Mouse (Mus musculus): ENCODE measurements around the gene Dag1. TPM values are rescaled to one million over a fixed set of nuclear protein-coding genes. Genes with fewer than 3 reads are reported as not detected.
"Not testable (repeated sequence)": the region's sequence is repeated elsewhere in the genome, so short reads cannot be mapped to it uniquely, and the experiment has no call there.

Gene Dag1
- polyA plus RNA-seq, 1 experiment from 2014 or later: 76.7 TPM

DNA sequence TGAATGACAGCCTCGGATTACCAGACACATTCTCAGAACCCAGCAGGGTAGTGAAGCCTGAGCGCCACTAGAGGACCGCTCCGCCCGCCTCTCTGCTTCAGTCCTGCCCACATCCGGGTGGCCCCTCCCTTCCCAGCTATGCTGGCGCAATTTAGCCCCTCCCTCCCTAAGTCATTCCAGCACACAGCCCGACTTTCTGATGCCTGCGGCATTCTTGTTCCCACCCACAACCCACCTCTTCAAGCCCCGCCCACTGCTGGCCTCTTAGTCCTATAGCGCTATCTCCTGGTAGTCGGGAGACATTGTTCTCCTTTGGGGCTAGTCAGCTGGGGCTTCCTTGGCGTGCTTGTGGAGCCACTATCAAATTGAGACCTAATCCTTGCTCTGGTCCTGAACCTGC is 62.6 kb downstream of the Dag1 start:
- peaks cover 31% of the 10 kb centered on the region for H3K4me1 ChIP-seq (replicated peaks; ENCODE audit: control insufficient read depth, insufficient read depth, low read length)
- H3K27ac ChIP-seq: no peak overlapping the region
- 0 out of 2 replicates have a peak, but pooled peaks cover under 1% of the 10 kb centered on the region for H3K36me3 ChIP-seq (replicated peaks; ENCODE audit: control insufficient read depth, insufficient read depth)
- H3K27me3 ChIP-seq (ENCODE audit: control insufficient read depth, insufficient read depth, low read length): no peaks in the 10 kb centered on the region
- ATAC-seq (ENCODE audit: low FRiP score) (peak; percentile 89), DNase-seq (ENCODE audit: low spot score) (peak; percentile 83)
- peak overlapping the region; percentile 49; the same call in 1 of the 2 replicates for H3K9ac ChIP-seq
- peak overlapping the region; percentile 21 for H3K4me3 ChIP-seq (replicated peaks; ENCODE audit: low read length)
- peak overlapping the region; percentile 48 for H3K4me2 ChIP-seq (replicated peaks)
- 0% methylated on average over 13 of the region's 13 CpGs for WGBS
- no peaks in the 10 kb centered on the region for H3K9me3 ChIP-seq (ENCODE audit: control insufficient read depth, low read length)

DNA sequence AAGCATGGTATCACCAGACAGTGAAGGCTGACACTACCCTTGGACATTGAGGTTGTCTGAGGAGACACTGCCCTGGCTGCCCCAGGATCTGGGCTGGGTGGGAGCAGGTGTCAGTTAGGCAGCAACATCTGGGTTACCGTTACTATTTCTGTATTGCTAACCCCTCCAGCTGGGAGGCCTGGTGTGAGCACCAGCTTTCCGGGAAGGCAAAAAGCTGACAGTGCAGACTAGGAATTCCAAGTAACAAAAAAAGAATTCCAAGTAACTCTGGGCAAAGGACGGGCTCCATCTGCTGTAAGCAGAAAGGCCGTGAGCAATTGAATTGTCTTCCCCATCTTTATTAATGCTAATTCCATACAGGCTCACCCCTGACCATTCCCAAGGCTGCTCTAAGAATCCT is 65.1 kb downstream of the Dag1 start:
- Histone ChIP-seq H3K27ac (no peak overlapping the region), H3K27me3 (ENCODE audit: control insufficient read depth, insufficient read depth, low read length) (no peaks in the 10 kb centered on the region), H3K9me3 (ENCODE audit: control insufficient read depth, low read length) (no peaks in the 10 kb centered on the region), H3K9ac (no peak overlapping the region), H3K4me2 (replicated peaks) (no peak overlapping the region), H3K4me3 (replicated peaks; ENCODE audit: low read length) (no peak overlapping the region), H3K4me1 (replicated peaks; ENCODE audit: control insufficient read depth, insufficient read depth, low read length) (peaks cover 16% of the 10 kb centered on the region; the same call in 1 of the 2 replicates), H3K36me3 (replicated peaks; ENCODE audit: control insufficient read depth, insufficient read depth) (no peaks in the 10 kb centered on the region)
- WGBS: 48% methylated on average over 4 of the region's 4 CpGs
- no peak for ATAC-seq (ENCODE audit: low FRiP score)
- no peak for DNase-seq (ENCODE audit: low spot score)

DNA sequence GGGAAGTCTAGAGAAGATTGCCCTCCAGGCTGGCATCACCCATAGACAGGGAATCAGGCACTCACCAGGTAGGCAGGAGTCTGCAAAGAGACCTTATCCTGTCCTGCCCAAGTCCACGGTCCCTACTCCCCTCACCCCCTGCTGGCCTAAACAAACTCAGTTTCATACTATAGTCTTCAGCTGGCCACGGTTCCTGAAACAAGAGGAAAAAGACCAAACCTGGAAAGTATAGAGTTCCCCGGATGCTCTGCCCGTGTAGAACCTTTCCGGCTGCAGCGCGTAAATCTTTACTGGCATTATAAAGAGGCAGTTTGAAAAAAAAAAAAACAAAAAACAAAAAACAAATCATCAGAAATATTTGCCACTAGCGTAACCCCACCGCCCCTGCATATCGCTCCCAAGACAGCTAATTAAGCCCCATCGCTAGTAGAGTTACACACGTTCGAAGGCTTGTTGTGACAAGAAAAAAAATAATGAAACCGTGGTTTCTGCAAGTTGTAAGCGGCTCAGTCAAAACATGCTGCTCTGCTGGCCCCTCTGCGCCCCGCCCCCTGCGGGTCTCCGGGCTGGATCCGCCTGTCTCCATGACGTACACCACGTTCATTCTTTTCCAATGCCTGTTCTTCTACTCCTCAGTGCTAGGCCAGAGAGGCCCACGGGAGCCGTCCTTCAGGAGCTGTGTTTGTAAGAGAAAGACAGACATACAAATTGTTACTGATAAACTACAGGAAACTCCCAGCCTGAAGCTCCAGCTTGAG is 66.7 kb downstream of the Dag1 start:
- whole genome bisulfite sequencing: 33% methylated on average over 24 of the region's 24 CpGs
- Histone ChIP-seq H3K36me3 (replicated peaks; ENCODE audit: control insufficient read depth, insufficient read depth) (no peaks in the 10 kb centered on the region), H3K27me3 (ENCODE audit: control insufficient read depth, insufficient read depth, low read length) (no peaks in the 10 kb centered on the region), H3K4me2 (replicated peaks) (peak overlapping the region; percentile 10; the same call in 1 of the 2 replicates), H3K4me3 (replicated peaks; ENCODE audit: low read length) (no peak overlapping the region), H3K9me3 (ENCODE audit: control insufficient read depth, low read length) (no peaks in the 10 kb centered on the region), H3K9ac (0 out of 2 replicates have a peak overlapping the region, but pooled peaks have one; percentile 9), H3K27ac (no peak overlapping the region), H3K4me1 (replicated peaks; ENCODE audit: control insufficient read depth, insufficient read depth, low read length) (peaks cover 16% of the 10 kb centered on the region; the same call in 1 of the 2 replicates)
- DNase-seq (ENCODE audit: low spot score) (no peak), ATAC-seq (ENCODE audit: low FRiP score) (no peak)

DNA sequence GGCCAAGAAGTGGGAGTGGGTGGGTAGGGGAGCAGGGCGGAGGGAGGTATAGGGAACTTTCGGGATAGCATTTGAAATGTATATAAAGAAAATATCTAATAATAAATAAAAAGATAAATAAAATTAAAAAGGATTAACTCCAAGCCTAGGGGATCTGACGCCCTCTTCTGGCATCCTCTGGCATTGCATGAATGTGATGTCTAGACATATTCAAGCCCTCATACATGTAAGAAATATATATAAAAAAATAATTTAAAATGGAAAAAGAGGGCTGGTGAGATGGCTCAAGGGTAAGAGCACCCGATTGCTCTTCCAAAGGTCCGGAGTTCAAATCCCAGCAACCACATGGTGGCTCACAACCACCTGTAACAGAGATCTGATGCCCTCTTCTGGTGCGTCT is 67.5 kb downstream of the Dag1 start:
- DNase-seq (ENCODE audit: low spot score): not testable (repeated sequence)
- WGBS: 69% methylated on average over 6 of the region's 6 CpGs

DNA sequence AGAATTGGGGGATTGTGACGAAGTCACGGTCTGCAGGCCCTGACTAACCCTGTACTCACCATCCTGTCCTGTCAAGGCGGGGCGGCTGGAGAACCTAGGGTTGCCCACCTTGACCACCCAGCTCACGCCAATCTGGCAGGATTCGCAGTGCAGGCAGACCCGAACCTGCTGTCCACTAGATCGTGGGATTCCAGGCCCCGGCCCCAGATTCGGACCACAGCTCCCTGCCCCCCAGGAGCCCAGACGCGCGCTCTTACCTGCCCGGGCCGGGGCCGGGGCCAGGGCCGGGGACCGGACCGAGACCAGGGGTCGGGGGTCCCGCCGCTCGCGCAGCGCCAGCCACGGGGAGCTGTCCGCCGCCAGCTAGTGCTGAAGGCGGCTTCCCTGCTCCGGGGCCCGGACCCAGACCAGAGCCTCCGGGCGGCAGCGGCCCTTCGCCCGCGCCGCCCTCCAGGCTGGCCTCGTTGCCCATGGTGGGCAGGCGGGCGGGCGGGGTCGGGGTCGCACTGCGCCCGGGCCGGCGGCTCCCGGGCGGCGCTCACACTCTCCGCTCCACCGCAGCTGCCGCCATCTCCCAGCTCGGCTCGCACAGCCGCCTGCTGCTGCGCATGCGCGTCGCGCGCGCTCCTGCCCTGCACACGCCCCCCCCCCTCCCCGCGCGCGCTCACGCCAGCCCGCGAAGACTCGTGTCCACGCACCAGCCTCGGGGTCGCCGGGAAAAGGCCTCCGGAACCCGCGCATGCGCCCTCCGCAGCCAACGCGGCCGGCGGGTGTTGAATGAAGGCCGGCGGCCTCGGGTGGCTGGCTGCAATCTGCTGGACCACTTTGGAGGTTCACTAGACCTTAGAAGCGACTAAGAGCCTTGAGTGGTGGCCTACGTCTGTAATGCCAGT is 73.7 kb downstream of the Dag1 start, which contains the start of gene Bsn:
Gene Bsn (minus strand): TSS at position 598 of the 893 bp plus-strand sequence.
- H3K9me3 ChIP-seq (ENCODE audit: control insufficient read depth, low read length): no peaks in the 10 kb centered on the region
- peaks cover 15% of the 10 kb centered on the region for H3K36me3 ChIP-seq (replicated peaks; ENCODE audit: control insufficient read depth, insufficient read depth)
- H3K4me3 ChIP-seq (replicated peaks; ENCODE audit: low read length): peak within 1 kb of the TSS; percentile 94
- DNase-seq (ENCODE audit: low spot score) (peak; percentile 86), ATAC-seq (ENCODE audit: low FRiP score) (peak; percentile 88)
- H3K4me1 ChIP-seq (replicated peaks; ENCODE audit: control insufficient read depth, insufficient read depth, low read length): peaks cover 21% of the 10 kb centered on the region
- no peaks in the 10 kb centered on the region for H3K27me3 ChIP-seq (ENCODE audit: control insufficient read depth, insufficient read depth, low read length)
- WGBS: under 1% methylated on average over 81 of the region's 91 CpGs
- peak within 1 kb of the TSS; percentile 71 for H3K4me2 ChIP-seq (replicated peaks)
- peak within 1 kb of the TSS; percentile 82 for H3K27ac ChIP-seq
- H3K9ac ChIP-seq: peak within 1 kb of the TSS; percentile 96

More for the DNA sequence above, 67.5 kb downstream of the Dag1 start:
- not testable (repeated sequence) for H3K9me3 ChIP-seq (ENCODE audit: control insufficient read depth, low read length); H3K36me3 ChIP-seq (replicated peaks; ENCODE audit: control insufficient read depth, insufficient read depth); ATAC-seq (ENCODE audit: low FRiP score); H3K4me3 ChIP-seq (replicated peaks; ENCODE audit: low read length); H3K4me2 ChIP-seq (replicated peaks); H3K27me3 ChIP-seq (ENCODE audit: control insufficient read depth, insufficient read depth, low read length); H3K9ac ChIP-seq; H3K27ac ChIP-seq
- peaks cover 16% of the 10 kb centered on the region; the same call in 1 of the 2 replicates for H3K4me1 ChIP-seq (replicated peaks; ENCODE audit: control insufficient read depth, insufficient read depth, low read length)

DNA sequence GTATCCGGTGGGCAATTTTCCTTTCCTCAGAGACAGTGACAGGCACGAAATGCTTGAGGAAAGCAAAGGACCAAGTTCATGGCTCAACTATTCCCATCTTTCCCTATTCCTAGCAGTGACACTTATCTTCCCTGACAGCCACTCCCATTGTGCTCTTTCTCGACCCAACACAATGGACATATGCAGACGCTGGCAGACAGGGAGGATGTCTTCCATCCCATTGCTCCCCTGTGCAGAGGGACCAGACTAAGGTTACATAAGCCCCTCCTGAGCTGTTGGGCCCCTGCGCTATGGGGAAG is 74.3 kb downstream of the Dag1 start:
- 0 out of 2 replicates have a peak, but pooled peaks have one; percentile 31 for ATAC-seq (ENCODE audit: low FRiP score)
- Histone ChIP-seq H3K36me3 (replicated peaks; ENCODE audit: control insufficient read depth, insufficient read depth) (peaks cover 15% of the 10 kb centered on the region), H3K27ac (peak overlapping the region; percentile 82), H3K4me2 (replicated peaks) (peak overlapping the region; percentile 71), H3K9ac (peak overlapping the region; percentile 96), H3K9me3 (ENCODE audit: control insufficient read depth, low read length) (no peaks in the 10 kb centered on the region), H3K27me3 (ENCODE audit: control insufficient read depth, insufficient read depth, low read length) (no peaks in the 10 kb centered on the region), H3K4me3 (replicated peaks; ENCODE audit: low read length) (peak overlapping the region; percentile 94), H3K4me1 (replicated peaks; ENCODE audit: control insufficient read depth, insufficient read depth, low read length) (peaks cover 21% of the 10 kb centered on the region)
- 24% methylated on average over 5 of the region's 5 CpGs for WGBS
- DNase-seq (ENCODE audit: low spot score): no peak

DNA sequence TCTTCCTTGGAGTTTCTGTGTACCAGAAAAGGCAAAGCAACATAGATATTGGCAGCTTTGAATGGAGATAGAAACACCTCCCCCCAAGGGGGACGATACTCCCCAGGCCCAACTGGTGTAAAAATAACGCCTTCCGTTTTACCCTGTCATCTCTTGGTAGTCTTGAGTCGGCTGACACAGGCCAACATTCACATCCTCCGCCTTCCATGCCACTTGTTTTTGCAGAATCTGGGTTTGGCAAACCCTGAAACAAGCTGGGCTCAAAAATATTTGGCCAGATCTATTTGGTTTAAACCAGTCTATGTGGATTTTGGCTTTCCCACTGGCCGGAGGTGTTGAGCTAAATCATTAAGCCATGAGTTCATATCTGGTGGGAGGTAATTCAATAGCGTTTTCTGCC is 74.7 kb downstream of the Dag1 start:
- peaks cover 21% of the 10 kb centered on the region for H3K4me1 ChIP-seq (replicated peaks; ENCODE audit: control insufficient read depth, insufficient read depth, low read length)
- peak overlapping the region; percentile 71 for H3K4me2 ChIP-seq (replicated peaks)
- H3K9me3 ChIP-seq (ENCODE audit: control insufficient read depth, low read length): no peaks in the 10 kb centered on the region
- H3K36me3 ChIP-seq (replicated peaks; ENCODE audit: control insufficient read depth, insufficient read depth): peaks cover 15% of the 10 kb centered on the region
- H3K27ac ChIP-seq: 0 out of 2 replicates have a peak overlapping the region, but pooled peaks have one; percentile 82
- H3K4me3 ChIP-seq (replicated peaks; ENCODE audit: low read length): peak overlapping the region; percentile 94
- WGBS: 67% methylated on average over 7 of the region's 7 CpGs
- H3K27me3 ChIP-seq (ENCODE audit: control insufficient read depth, insufficient read depth, low read length): no peaks in the 10 kb centered on the region
- DNase-seq (ENCODE audit: low spot score) (no peak), ATAC-seq (ENCODE audit: low FRiP score) (no peak)
- peak overlapping the region; percentile 96 for H3K9ac ChIP-seq

DNA sequence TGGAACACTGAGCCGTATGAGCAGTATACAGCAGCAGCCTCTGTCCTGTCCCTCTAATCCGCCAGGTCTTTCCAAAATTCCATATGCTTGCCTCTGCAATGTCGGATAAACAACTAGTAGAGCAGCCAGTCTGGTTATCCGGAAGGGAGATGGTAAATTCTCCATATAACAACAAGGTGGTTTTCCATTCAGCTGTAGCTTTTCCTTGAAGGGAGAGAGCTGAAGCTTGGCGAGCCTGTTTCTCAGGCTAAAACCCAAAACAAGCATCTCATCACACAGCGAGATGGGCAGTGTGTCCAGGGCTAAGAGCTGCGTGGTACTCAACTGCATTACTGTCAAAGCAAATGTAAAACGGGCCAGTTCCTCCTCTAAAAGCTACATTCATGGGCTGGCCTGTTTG is 75.2 kb downstream of the Dag1 start:
- Histone ChIP-seq H3K27ac (no peak overlapping the region), H3K9me3 (ENCODE audit: control insufficient read depth, low read length) (no peaks in the 10 kb centered on the region), H3K36me3 (replicated peaks; ENCODE audit: control insufficient read depth, insufficient read depth) (peaks cover 15% of the 10 kb centered on the region), H3K4me3 (replicated peaks; ENCODE audit: low read length) (peak overlapping the region; percentile 94), H3K4me2 (replicated peaks) (peak overlapping the region; percentile 71), H3K4me1 (replicated peaks; ENCODE audit: control insufficient read depth, insufficient read depth, low read length) (peaks cover 21% of the 10 kb centered on the region), H3K9ac (peak overlapping the region; percentile 96), H3K27me3 (ENCODE audit: control insufficient read depth, insufficient read depth, low read length) (no peaks in the 10 kb centered on the region)
- no peak for DNase-seq (ENCODE audit: low spot score)
- WGBS: 74% methylated on average over 8 of the region's 8 CpGs
- no peak for ATAC-seq (ENCODE audit: low FRiP score)

DNA sequence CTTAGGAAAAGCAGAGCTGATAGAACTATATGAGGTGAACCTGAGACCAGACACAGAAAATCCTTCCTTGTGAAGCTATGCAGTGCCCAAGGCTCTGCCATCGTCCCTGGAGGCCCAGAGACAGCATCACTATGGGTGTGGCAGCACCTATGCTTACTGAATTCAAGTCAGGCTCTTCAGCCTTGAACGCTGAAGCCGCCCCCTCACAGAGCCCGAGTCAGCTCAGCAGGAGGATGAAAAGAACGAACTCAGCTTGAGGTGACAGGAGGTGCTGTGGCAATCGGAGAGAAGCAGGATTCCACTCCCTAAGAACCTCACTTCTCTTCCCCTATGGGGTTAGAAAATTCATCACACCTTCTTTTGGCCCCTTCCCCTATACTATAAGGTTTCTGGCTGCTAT is 76.1 kb downstream of the Dag1 start:
- Histone ChIP-seq H3K4me1 (replicated peaks; ENCODE audit: control insufficient read depth, insufficient read depth, low read length) (peaks cover 21% of the 10 kb centered on the region), H3K9me3 (ENCODE audit: control insufficient read depth, low read length) (no peaks in the 10 kb centered on the region), H3K27ac (no peak overlapping the region), H3K9ac (peak overlapping the region; percentile 28; the same call in 1 of the 2 replicates), H3K36me3 (replicated peaks; ENCODE audit: control insufficient read depth, insufficient read depth) (peaks cover 15% of the 10 kb centered on the region), H3K4me2 (replicated peaks) (peak overlapping the region; percentile 71), H3K27me3 (ENCODE audit: control insufficient read depth, insufficient read depth, low read length) (no peaks in the 10 kb centered on the region), H3K4me3 (replicated peaks; ENCODE audit: low read length) (no peak overlapping the region)
- no peak for DNase-seq (ENCODE audit: low spot score)
- 41% methylated on average over 6 of the region's 6 CpGs for WGBS
- no peak for ATAC-seq (ENCODE audit: low FRiP score)

Data from hindbrain, embryonic 14.5 days (tissue).